Mouse (Mus musculus) CD8-positive naive resting alpha-beta T cell, adult 2 months (primary cell): ENCODE data around the gene Syt5.
A peak's percentile ranks its signal among the peaks of the same experiment; 100 is the strongest.
"Not testable (repeated sequence)": the region's sequence is repeated elsewhere in the genome, so short reads cannot be mapped to it uniquely, and the experiment has no call there.

Experiments used
- DNase-seq, 2 experiments: peaks; one replicate each; pipeline ENCODE4 v3.0.0; 2022; ENCODE audit warnings: low read depth in 2 of 2, low spot score in 2 of 2

Syt5 gene

GRCm38 (mm10) chr7:4547221-4547641, at the start of gene Syt5:
Syt5 (minus strand) TSS chr7:4547541.
- peak in 1 of 2 experiments; percentile 7 for DNase-seq

GRCm38 (mm10) chr7:4597046-4597445, 49.7 kb upstream of the Syt5 start:
- DNase-seq: not testable (repeated sequence)

- DNase-seq: not testable (repeated sequence)
Observed at GRCm38 (mm10) chr7:4581481-4581880, 34.1 kb upstream of the Syt5 start.

GRCm38 (mm10) chr7:4572361-4572760, 25.0 kb upstream of the Syt5 start:
- DNase-seq: not testable (repeated sequence)

- no peak for DNase-seq
Observed at GRCm38 (mm10) chr7:4562660-4563059, 15.3 kb upstream of the Syt5 start.

- DNase-seq: no peak
Observed at GRCm38 (mm10) chr7:4557167-4557560, 9.8 kb upstream of the Syt5 start.

GRCm38 (mm10) chr7:4556256-4557166, 9.2 kb upstream of the Syt5 start:
- DNase-seq: peak; percentile 66 to 74

GRCm38 (mm10) chr7:4546591-4547131, 680 bp downstream of the Syt5 start:
- no peak for DNase-seq

- no peak for DNase-seq
Observed at GRCm38 (mm10) chr7:4546050-4546449, 1.3 kb downstream of the Syt5 start.

GRCm38 (mm10) chr7:4542013-4542412, 5.3 kb downstream of the Syt5 start:
- no peak for DNase-seq

- no peak for DNase-seq
Observed at GRCm38 (mm10) chr7:4541344-4541743, 6.0 kb downstream of the Syt5 start.

GRCm38 (mm10) chr7:4539019-4539418, 8.3 kb downstream of the Syt5 start:
- no peak for DNase-seq

- DNase-seq: no peak
Observed at GRCm38 (mm10) chr7:4537181-4537580, 10.2 kb downstream of the Syt5 start.

- DNase-seq: no peak
Observed at GRCm38 (mm10) chr7:4536369-4536768, 11.0 kb downstream of the Syt5 start.

- no peak for DNase-seq
Observed at GRCm38 (mm10) chr7:4532005-4532729, 15.2 kb downstream of the Syt5 start, which contains the start of gene Dnaaf3. Dnaaf3 (minus strand) TSS chr7:4532453.

- not testable (repeated sequence) for DNase-seq
Observed at GRCm38 (mm10) chr7:4530166-4530565, 17.2 kb downstream of the Syt5 start.

- no peak for DNase-seq
Observed at GRCm38 (mm10) chr7:4527302-4527689, 20.0 kb downstream of the Syt5 start.

- peak; percentile 58 to 65 for DNase-seq
Observed at GRCm38 (mm10) chr7:4526341-4527301, 20.7 kb downstream of the Syt5 start.

GRCm38 (mm10) chr7:4524212-4524922, 23.0 kb downstream of the Syt5 start, which contains the start of gene Tnni3:
Tnni3 (minus strand) TSS chr7:4524229.
- DNase-seq: peak; percentile 29 to 50
